Mouse (Mus musculus): Measurements from ENCODE around the gene Acot8. TPM values are rescaled to one million over a fixed set of nuclear protein-coding genes. Genes with fewer than 3 reads are reported as not detected.
A peak's percentile ranks its signal among the peaks of the same experiment; 100 is the strongest.

The Acot8 gene
- polyA plus RNA-seq, 1 experiment from 2014 or later, result 19.9 TPM

GRCm38 (mm10) chr2:164788411-164788810, 16.3 kb downstream of the Acot8 start:
- Histone ChIP-seq H3K9me3 (no peaks in the 10 kb centered on the region), H3K27ac (no peak overlapping the region), H3K36me3 (peaks cover 41% of the 10 kb centered on the region), H3K4me2 (replicated peaks) (no peak overlapping the region), H3K4me3 (replicated peaks) (no peak overlapping the region), H3K9ac (replicated peaks) (no peak overlapping the region), H3K27me3 (peaks cover 6% of the 10 kb centered on the region; the same call in 1 of the 2 replicates), H3K4me1 (replicated peaks) (peaks cover 22% of the 10 kb centered on the region)
- 82% methylated on average over 4 of the region's 4 CpGs for WGBS
- ATAC-seq, result no peak

GRCm38 (mm10) chr2:164787779-164788178, 16.9 kb downstream of the Acot8 start:
- H3K4me2 ChIP-seq (replicated peaks), result no peak overlapping the region
- WGBS, result 85% methylated on average over 10 of the region's 10 CpGs

GRCm38 (mm10) chr2:164787032-164787431, 17.6 kb downstream of the Acot8 start:
- no peak overlapping the region for H3K27ac ChIP-seq
- H3K9ac ChIP-seq (replicated peaks), result no peak overlapping the region
- no peak for ATAC-seq
- H3K4me2 ChIP-seq (replicated peaks), result peak overlapping the region; percentile 64
- H3K4me1 ChIP-seq (replicated peaks), result peaks cover 22% of the 10 kb centered on the region
- WGBS, result 88% methylated on average over 3 of the region's 3 CpGs
- H3K9me3 ChIP-seq, result no peaks in the 10 kb centered on the region
- peaks cover 28% of the 10 kb centered on the region for H3K36me3 ChIP-seq
- H3K4me3 ChIP-seq (replicated peaks), result no peak overlapping the region
- peaks cover 12% of the 10 kb centered on the region; the same call in 1 of the 2 replicates for H3K27me3 ChIP-seq

More at GRCm38 (mm10) chr2:164787779-164788178, 16.9 kb downstream of the Acot8 start:
- Histone ChIP-seq H3K9ac (replicated peaks) (no peak overlapping the region), H3K9me3 (no peaks in the 10 kb centered on the region), H3K27me3 (peaks cover 9% of the 10 kb centered on the region; the same call in 1 of the 2 replicates), H3K36me3 (peaks cover 35% of the 10 kb centered on the region), H3K4me3 (replicated peaks) (no peak overlapping the region), H3K4me1 (replicated peaks) (peaks cover 22% of the 10 kb centered on the region), H3K27ac (no peak overlapping the region)
- no peak for ATAC-seq

- H3K27me3 ChIP-seq, result peaks cover 12% of the 10 kb centered on the region; the same call in 1 of the 2 replicates
- H3K4me1 ChIP-seq (replicated peaks), result peaks cover 22% of the 10 kb centered on the region
- WGBS, result 14% methylated on average over 15 of the region's 15 CpGs
- H3K9ac ChIP-seq (replicated peaks), result peak overlapping the region; percentile 65
- H3K4me2 ChIP-seq (replicated peaks), result peak overlapping the region; percentile 64
- H3K9me3 ChIP-seq, result no peaks in the 10 kb centered on the region
- peaks cover 22% of the 10 kb centered on the region for H3K36me3 ChIP-seq
- peak overlapping the region; percentile 59 for H3K4me3 ChIP-seq (replicated peaks)
- peak; percentile 28; the same call in 1 of the 2 replicates for ATAC-seq
- no peak overlapping the region for H3K27ac ChIP-seq
Measured at GRCm38 (mm10) chr2:164786388-164786885, 18.2 kb downstream of the Acot8 start.

- peaks cover 15% of the 10 kb centered on the region for H3K36me3 ChIP-seq
- peak within 1 kb of the TSS; percentile 59 for H3K4me3 ChIP-seq (replicated peaks)
- peaks cover 12% of the 10 kb centered on the region; the same call in 1 of the 2 replicates for H3K27me3 ChIP-seq
- H3K27ac ChIP-seq, result peak within 1 kb of the TSS; percentile 35; the same call in 1 of the 2 replicates
- H3K4me2 ChIP-seq (replicated peaks), result peak within 1 kb of the TSS; percentile 64
- peaks cover 22% of the 10 kb centered on the region for H3K4me1 ChIP-seq (replicated peaks)
- H3K9ac ChIP-seq (replicated peaks), result peak within 1 kb of the TSS; percentile 65
- no peaks in the 10 kb centered on the region for H3K9me3 ChIP-seq
- WGBS, result under 1% methylated on average over 82 of the region's 89 CpGs
- ATAC-seq, result peak; percentile 87
Measured at GRCm38 (mm10) chr2:164785481-164786387, 18.9 kb downstream of the Acot8 start, which contains the start of gene Snx21. TSS of gene Snx21 (plus strand) at chr2:164785823.

GRCm38 (mm10) chr2:164784869-164785420, 19.7 kb downstream of the Acot8 start:
- Histone ChIP-seq H3K27ac (no peak overlapping the region), H3K4me2 (replicated peaks) (peak overlapping the region; percentile 64), H3K9ac (replicated peaks) (peak overlapping the region; percentile 65), H3K36me3 (peaks cover 8% of the 10 kb centered on the region), H3K4me3 (replicated peaks) (peak overlapping the region; percentile 59), H3K27me3 (peaks cover 12% of the 10 kb centered on the region; the same call in 1 of the 2 replicates), H3K4me1 (replicated peaks) (peaks cover 22% of the 10 kb centered on the region), H3K9me3 (no peaks in the 10 kb centered on the region)
- ATAC-seq, result no peak
- 21% methylated on average over 7 of the region's 7 CpGs for WGBS

GRCm38 (mm10) chr2:164783926-164784581, 20.6 kb downstream of the Acot8 start:
- Histone ChIP-seq H3K4me3 (replicated peaks) (no peak overlapping the region), H3K9ac (replicated peaks) (no peak overlapping the region), H3K36me3 (peaks cover 3% of the 10 kb centered on the region; the same call in 1 of the 2 replicates), H3K27me3 (peaks cover 12% of the 10 kb centered on the region; the same call in 1 of the 2 replicates), H3K4me1 (replicated peaks) (peaks cover 22% of the 10 kb centered on the region), H3K4me2 (replicated peaks) (no peak overlapping the region), H3K27ac (no peak overlapping the region), H3K9me3 (no peaks in the 10 kb centered on the region)
- ATAC-seq, result no peak
- WGBS, result 76% methylated on average over 7 of the region's 7 CpGs

- Histone ChIP-seq H3K4me2 (replicated peaks) (no peak overlapping the region), H3K4me1 (replicated peaks) (peaks cover 18% of the 10 kb centered on the region), H3K9me3 (no peaks in the 10 kb centered on the region), H3K9ac (replicated peaks) (no peak overlapping the region), H3K27ac (no peak overlapping the region), H3K36me3 (no peaks in the 10 kb centered on the region), H3K4me3 (replicated peaks) (no peak overlapping the region), H3K27me3 (peaks cover 12% of the 10 kb centered on the region; the same call in 1 of the 2 replicates)
- WGBS, result 76% methylated on average over 4 of the region's 4 CpGs
- no peak for ATAC-seq
Measured at GRCm38 (mm10) chr2:164781876-164782275, 22.8 kb downstream of the Acot8 start.

GRCm38 (mm10) chr2:164779481-164780086, 25.1 kb downstream of the Acot8 start, which contains the start of gene Tnnc2:
TSS of gene Tnnc2 (minus strand) at chr2:164779967.
- no peak within 1 kb of the TSS for H3K4me3 ChIP-seq (replicated peaks)
- WGBS, result 74% methylated on average over 8 of the region's 8 CpGs
- H3K9me3 ChIP-seq, result no peaks in the 10 kb centered on the region
- peaks cover 12% of the 10 kb centered on the region; the same call in 1 of the 2 replicates for H3K27me3 ChIP-seq
- H3K4me2 ChIP-seq (replicated peaks), result no peak within 1 kb of the TSS
- H3K27ac ChIP-seq, result no peak within 1 kb of the TSS
- no peaks in the 10 kb centered on the region for H3K36me3 ChIP-seq
- no peak within 1 kb of the TSS for H3K9ac ChIP-seq (replicated peaks)
- ATAC-seq, result no peak
- 0 out of 2 replicates have a peak, but pooled peaks cover under 1% of the 10 kb centered on the region for H3K4me1 ChIP-seq (replicated peaks)

- H3K4me1 ChIP-seq (replicated peaks), result no peaks in the 10 kb centered on the region
- H3K27me3 ChIP-seq, result peaks cover 6% of the 10 kb centered on the region; the same call in 1 of the 2 replicates
- no peak overlapping the region for H3K4me3 ChIP-seq (replicated peaks)
- no peak overlapping the region for H3K4me2 ChIP-seq (replicated peaks)
- WGBS, result 85% methylated on average over 7 of the region's 7 CpGs
- no peaks in the 10 kb centered on the region for H3K36me3 ChIP-seq
- no peak overlapping the region for H3K9ac ChIP-seq (replicated peaks)
- H3K27ac ChIP-seq, result no peak overlapping the region
- H3K9me3 ChIP-seq, result no peaks in the 10 kb centered on the region
- no peak for ATAC-seq
Measured at GRCm38 (mm10) chr2:164778809-164779208, 25.9 kb downstream of the Acot8 start.

- H3K9me3 ChIP-seq, result no peaks in the 10 kb centered on the region
- H3K27ac ChIP-seq, result no peak overlapping the region
- 88% methylated on average over 11 of the region's 11 CpGs for WGBS
- no peak overlapping the region for H3K9ac ChIP-seq (replicated peaks)
- ATAC-seq, result no peak
- H3K36me3 ChIP-seq, result peaks cover 2% of the 10 kb centered on the region; the same call in 1 of the 2 replicates
- 0 out of 2 replicates have a peak, but pooled peaks cover 4% of the 10 kb centered on the region for H3K27me3 ChIP-seq
- no peaks in the 10 kb centered on the region for H3K4me1 ChIP-seq (replicated peaks)
- no peak overlapping the region for H3K4me2 ChIP-seq (replicated peaks)
- no peak overlapping the region for H3K4me3 ChIP-seq (replicated peaks)
Measured at GRCm38 (mm10) chr2:164778015-164778287, 26.7 kb downstream of the Acot8 start.
